Mouse (Mus musculus) liver, postnatal 0 days (tissue): ENCODE data around the gene Olfr129. TPM values are rescaled to one million over a fixed set of nuclear protein-coding genes. Genes with fewer than 3 reads are reported as not detected.

Experiments used
- ATAC-seq: fragments of 200-750 bp; cut with Nextera tagmentation; 2 replicates; pipeline ENCODE4 v1.8.0; 2017; ENCODE audit warnings: mild to moderate bottlenecking, moderate library complexity
- DNase-seq: peaks from one replicate; pipeline ENCODE4 v3.0.0-alpha.2; 2016
- H3K27ac ChIP-seq: fragments of 300-500 bp; sonication (generic); 2 replicates; pipeline ENCODE4 v1.5.1; 2014; ENCODE audit warnings: antibody characterized with exemption, moderate library complexity, mild to moderate bottlenecking, low read depth
- H3K27me3 ChIP-seq: fragments of 300-500 bp; sonication (generic); 2 replicates; pipeline ENCODE4 v1.6.1; 2014; ENCODE audit warnings: low read length, control low read depth, mixed read lengths; ENCODE audit not compliant: insufficient read depth
- H3K36me3 ChIP-seq: fragments of 300-500 bp; sonication (generic); replicated peaks from 2 replicates; pipeline ENCODE4 v1.6.1; 2014; ENCODE audit warnings: mild to moderate bottlenecking, control low read depth, low read length, moderate library complexity, mixed read lengths; ENCODE audit not compliant: insufficient read depth
- H3K4me1 ChIP-seq: fragments of 300-500 bp; sonication (generic); 2 replicates; pipeline ENCODE4 v1.6.1; 2014; ENCODE audit warnings: antibody characterized with exemption, mild to moderate bottlenecking, control low read depth; ENCODE audit not compliant: insufficient read depth
- H3K4me2 ChIP-seq: fragments of 300-500 bp; sonication (generic); 2 replicates; pipeline ENCODE4 v1.6.1; 2014; ENCODE audit warnings: low read depth, mild to moderate bottlenecking, low read length, moderate library complexity, mixed read lengths
- H3K4me3 ChIP-seq: fragments of 300-500 bp; sonication (generic); 2 replicates; pipeline ENCODE4 v1.5.1; 2014; ENCODE audit warnings: low read depth, low read length
- H3K9ac ChIP-seq: fragments of 300-500 bp; sonication (generic); replicated peaks from 2 replicates; pipeline ENCODE4 v1.6.1; 2014; ENCODE audit warnings: mild to moderate bottlenecking, moderate library complexity
- H3K9me3 ChIP-seq: fragments of 300-500 bp; sonication (generic); 2 replicates; pipeline ENCODE4 v1.6.1; 2016; ENCODE audit warnings: mild to moderate bottlenecking, control low read depth, low read length, mixed read lengths
- CTCF ChIP-seq: sonication (generic); IDR thresholded peaks from 2 replicates; pipeline ENCODE4 v1.5.1; 2016; ENCODE audit warnings: antibody characterized with exemption, low read depth
- EP300 ChIP-seq: IDR thresholded peaks from 2 replicates; pipeline ENCODE4 v1.6.1; 2016; ENCODE audit warnings: antibody characterized with exemption, low read depth, mild to moderate bottlenecking
- WGBS: fragments of 180-500 bp; shearing (Covaris S2); extraction: QIAGEN DNeasy Blood & Tissue Kit; methylation state at CpG from one replicate; pipeline ENCODE4 v1.1.7; 2014; ENCODE audit not compliant: insufficient replicate concordance; 5-methylcytosine and 5-hydroxymethylcytosine counted together
- polyA plus RNA-seq: library from polyadenylated mRNA; unstranded; fragments of >200 nt; fragmentation: Nextera tagmentation; extraction: Ambion mirVana; gene quantifications from 2 replicates; pipeline ENCODE4 v1.2.1, GENCODE M21; 2015

The Olfr129 gene
- not detected in 2 replicates for polyA plus RNA-seq

DNA sequence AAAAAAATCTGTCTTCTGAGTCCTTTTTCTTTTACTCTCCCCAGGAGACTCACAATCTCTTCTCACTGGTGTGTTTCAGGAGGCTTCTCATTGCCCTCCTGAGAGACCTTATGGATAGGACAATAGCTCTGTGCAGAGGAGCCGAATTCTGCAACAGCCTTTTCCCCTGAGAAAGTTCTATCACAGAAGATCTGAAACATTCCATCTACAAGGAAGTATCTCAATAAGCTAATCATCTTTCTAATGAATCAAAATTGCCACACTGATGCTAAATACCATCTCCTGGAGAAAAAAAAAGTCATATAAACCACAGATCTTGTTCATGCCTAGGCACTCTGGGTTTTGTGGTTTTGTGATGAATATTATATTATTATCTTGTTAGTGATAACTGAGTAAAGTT, at the start of gene Olfr129:
Olfr129 (minus strand) TSS at position 101 of the 400 bp plus-strand sequence.
- DNase-seq (no peak), ATAC-seq (no peak)
- no peaks in the 10 kb centered on the region for H3K27me3 ChIP-seq
- no peak within 1 kb of the TSS for H3K9ac ChIP-seq
- no peaks in the 10 kb centered on the region for H3K36me3 ChIP-seq
- no peak within 1 kb of the TSS for H3K27ac ChIP-seq
- H3K4me1 ChIP-seq, result no peaks in the 10 kb centered on the region
- H3K9me3 ChIP-seq, result no peaks in the 10 kb centered on the region
- H3K4me2 ChIP-seq, result no peak within 1 kb of the TSS
- no peak within 1 kb of the TSS for H3K4me3 ChIP-seq
- WGBS, result 55% methylated on average over 1 of the region's 1 CpGs
- TF ChIP-seq EP300 (no peak), CTCF (no peak)

DNA sequence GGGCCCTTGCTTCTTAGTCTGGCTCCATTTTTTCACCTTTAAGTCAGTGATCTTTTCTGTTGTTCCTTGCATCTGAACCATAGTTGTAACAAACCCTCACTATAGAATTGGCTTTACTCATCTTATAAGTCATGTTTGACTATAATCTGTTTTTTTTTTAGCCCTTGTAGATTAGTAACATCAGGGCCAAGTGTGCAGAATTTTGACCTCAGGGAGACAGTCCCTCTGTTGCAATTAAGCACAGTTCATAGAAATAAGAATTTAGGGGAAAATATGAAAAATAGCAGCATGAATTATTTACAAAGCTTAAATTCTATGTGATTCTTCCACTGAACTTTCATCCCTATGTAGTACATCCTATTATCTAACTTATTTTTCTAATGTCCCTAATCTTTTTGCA, 28.7 kb upstream of the Olfr129 start, which contains the start of gene Olfr131:
Olfr131 (minus strand) TSS at position 101 of the 400 bp plus-strand sequence.
- Histone ChIP-seq H3K36me3 (no peaks in the 10 kb centered on the region), H3K27me3 (no peaks in the 10 kb centered on the region), H3K9me3 (no peaks in the 10 kb centered on the region), H3K4me2 (no peak within 1 kb of the TSS), H3K27ac (no peak within 1 kb of the TSS), H3K4me1 (no peaks in the 10 kb centered on the region), H3K9ac (no peak within 1 kb of the TSS), H3K4me3 (no peak within 1 kb of the TSS)
- DNase-seq (no peak), ATAC-seq (no peak)
- TF ChIP-seq EP300 (no peak), CTCF (no peak)

DNA sequence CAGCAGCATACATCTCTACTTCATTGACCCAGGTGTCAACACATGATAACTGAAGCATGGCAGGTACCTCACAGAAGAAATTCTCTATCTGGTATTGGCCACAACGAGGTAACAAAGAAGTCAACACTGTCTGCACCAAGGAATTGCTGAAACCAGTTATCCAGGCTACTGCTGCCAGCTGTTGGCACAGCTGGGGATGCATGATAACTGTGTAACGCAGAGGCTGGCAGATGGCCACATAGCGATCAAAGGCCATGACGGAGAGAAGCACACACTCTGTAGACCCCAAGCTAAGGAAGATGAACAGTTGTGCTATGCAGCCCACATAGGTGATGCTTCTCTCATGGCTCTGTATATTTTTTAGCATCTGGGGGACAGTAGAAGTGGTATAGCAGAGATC, 22.5 kb upstream of the Olfr129 start:
- no peak for DNase-seq
- Histone ChIP-seq H3K27ac (no peak overlapping the region), H3K27me3 (no peaks in the 10 kb centered on the region), H3K9ac (no peak overlapping the region), H3K9me3 (no peaks in the 10 kb centered on the region; the same call in 1 of the 2 replicates), H3K36me3 (no peaks in the 10 kb centered on the region), H3K4me3 (no peak overlapping the region), H3K4me1 (no peaks in the 10 kb centered on the region), H3K4me2 (no peak overlapping the region)
- WGBS, result 80% methylated on average over 4 of the region's 4 CpGs
- no peak for ATAC-seq
- no peak for TF ChIP-seq CTCF
- no peak for TF ChIP-seq EP300

DNA sequence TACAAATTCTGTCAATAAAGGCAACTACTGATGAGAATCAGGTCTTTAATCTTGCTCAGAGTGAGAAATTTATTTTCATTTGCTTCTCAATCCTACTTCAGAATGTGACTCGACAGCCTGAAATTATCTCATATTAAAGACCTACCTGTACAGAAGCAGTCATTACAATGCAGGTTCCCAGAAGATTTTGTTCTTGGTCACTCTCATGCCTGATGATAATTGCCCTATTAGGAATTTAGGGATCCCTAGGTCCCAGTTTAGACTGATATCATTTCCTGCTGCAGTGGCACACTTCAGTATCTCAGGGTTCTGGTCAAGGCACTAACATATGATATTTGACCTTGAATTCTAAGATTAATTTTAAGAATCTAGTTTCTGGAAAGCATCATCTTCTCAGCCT, 3.7 kb upstream of the Olfr129 start, which contains the start of gene Olfr130:
Olfr130 (plus strand) TSS at position 301 of the 400 bp plus-strand sequence.
- no peak within 1 kb of the TSS for H3K4me2 ChIP-seq
- H3K4me1 ChIP-seq, result no peaks in the 10 kb centered on the region
- H3K27me3 ChIP-seq, result no peaks in the 10 kb centered on the region
- no peaks in the 10 kb centered on the region for H3K9me3 ChIP-seq
- no peak within 1 kb of the TSS for H3K27ac ChIP-seq
- no peak for ATAC-seq
- no peak within 1 kb of the TSS for H3K9ac ChIP-seq
- H3K4me3 ChIP-seq, result no peak within 1 kb of the TSS
- no peaks in the 10 kb centered on the region for H3K36me3 ChIP-seq
- 79% methylated on average over 1 of the region's 1 CpGs for WGBS
- no peak for DNase-seq
- TF ChIP-seq EP300 (no peak), CTCF (no peak)

DNA sequence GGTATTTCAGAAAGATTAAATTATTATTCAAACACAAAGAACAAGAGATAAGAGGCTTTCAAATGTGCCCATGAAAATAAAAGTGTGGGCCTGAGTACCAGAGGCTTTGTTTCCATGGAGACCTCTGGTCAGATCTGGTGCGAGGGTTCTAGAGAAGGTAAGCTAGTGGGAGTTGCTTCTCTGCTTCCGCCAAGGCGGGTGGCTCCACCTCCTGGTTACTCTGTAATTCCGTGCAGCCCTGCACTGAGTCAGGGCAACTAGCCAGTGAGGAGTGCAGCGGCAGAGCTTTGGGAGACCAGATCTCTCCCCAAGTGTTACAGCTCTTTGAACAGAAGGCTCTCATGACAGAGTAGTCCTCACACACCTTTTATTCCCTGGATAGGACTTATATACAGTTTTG, 33.6 kb downstream of the Olfr129 start:
- H3K9me3 ChIP-seq, result peaks cover 3% of the 10 kb centered on the region; the same call in 1 of the 2 replicates
- no peaks in the 10 kb centered on the region for H3K4me1 ChIP-seq
- H3K36me3 ChIP-seq, result no peaks in the 10 kb centered on the region
- 34% methylated on average over 5 of the region's 5 CpGs for WGBS
- no peak overlapping the region for H3K27ac ChIP-seq
- no peak overlapping the region for H3K9ac ChIP-seq
- H3K4me3 ChIP-seq, result no peak overlapping the region
- TF ChIP-seq CTCF (no peak), EP300 (no peak)
- no peak overlapping the region for H3K4me2 ChIP-seq
- no peaks in the 10 kb centered on the region for H3K27me3 ChIP-seq
- no peak for ATAC-seq
- DNase-seq, result no peak

DNA sequence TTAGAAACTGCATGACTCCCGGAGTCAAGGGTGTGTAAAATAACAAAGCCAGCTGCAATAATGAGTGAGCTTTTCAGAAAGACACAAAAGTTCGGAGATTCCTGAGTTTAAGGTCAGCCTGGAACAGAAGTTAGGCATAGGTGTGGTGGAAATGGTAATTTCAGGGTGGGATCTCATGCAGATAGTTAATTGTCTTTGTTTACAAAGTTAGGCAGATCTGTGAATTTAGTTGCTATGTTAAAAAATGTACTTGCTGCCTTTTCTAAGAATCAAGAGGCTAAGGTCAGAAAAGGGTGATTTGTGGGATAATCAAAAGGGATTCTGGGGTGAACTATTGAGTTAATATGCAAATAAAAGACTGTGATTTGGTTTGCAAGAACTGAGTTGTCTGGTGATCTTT, 43.5 kb downstream of the Olfr129 start:
- DNase-seq (no peak), ATAC-seq (no peak)
- no peaks in the 10 kb centered on the region for H3K9me3 ChIP-seq
- 66% methylated on average over 2 of the region's 2 CpGs for WGBS
- H3K9ac ChIP-seq, result no peak overlapping the region
- no peak overlapping the region for H3K4me3 ChIP-seq
- H3K36me3 ChIP-seq, result no peaks in the 10 kb centered on the region
- H3K4me1 ChIP-seq, result no peaks in the 10 kb centered on the region
- TF ChIP-seq EP300, result no peak
- no peak for TF ChIP-seq CTCF
- H3K27me3 ChIP-seq, result no peaks in the 10 kb centered on the region
- no peak overlapping the region for H3K4me2 ChIP-seq
- no peak overlapping the region for H3K27ac ChIP-seq

DNA sequence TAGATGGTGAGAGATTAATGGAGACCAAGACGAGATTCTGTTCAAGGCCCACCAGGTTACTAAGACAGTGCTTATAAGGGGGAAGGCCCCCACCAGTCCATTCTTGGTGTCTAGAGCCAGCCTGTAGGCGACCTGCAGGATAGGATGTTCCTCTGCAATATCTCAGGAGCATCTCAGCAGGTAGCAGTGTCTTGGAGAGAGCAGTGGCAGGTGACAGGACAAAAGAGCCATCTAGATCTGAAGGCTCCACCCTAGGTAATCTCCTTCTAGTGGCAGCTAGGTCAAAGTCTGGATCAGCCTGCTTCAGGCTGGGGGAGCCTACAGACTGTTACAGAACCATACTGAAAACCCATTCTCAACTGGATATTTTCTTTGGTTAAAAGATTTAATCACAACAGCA, 54.9 kb downstream of the Olfr129 start:
- WGBS, result 44% methylated on average over 2 of the region's 2 CpGs

More for the DNA sequence above, 54.9 kb downstream of the Olfr129 start:
- TF ChIP-seq EP300 (no peak), CTCF (no peak)
- H3K9ac ChIP-seq, result no peak overlapping the region
- H3K4me1 ChIP-seq, result no peaks in the 10 kb centered on the region
- no peaks in the 10 kb centered on the region for H3K36me3 ChIP-seq
- H3K4me3 ChIP-seq, result no peak overlapping the region
- DNase-seq, result no peak
- H3K27ac ChIP-seq, result no peak overlapping the region
- no peaks in the 10 kb centered on the region for H3K27me3 ChIP-seq
- no peak for ATAC-seq
- H3K4me2 ChIP-seq, result no peak overlapping the region
- no peaks in the 10 kb centered on the region for H3K9me3 ChIP-seq

Other genes starting within 250 kb of the Olfr129 start
- not detected in 2 replicates for gene Olfr125, start 227.1 kb downstream of the Olfr129 start, polyA plus RNA-seq
- not detected in 2 replicates for gene Olfr126, start 212.6 kb downstream of the Olfr129 start, polyA plus RNA-seq
- gene Olfr127, start 159.6 kb downstream of the Olfr129 start, polyA plus RNA-seq, result not detected in 2 replicates
- not detected in 2 replicates for gene Olfr128, start 139.5 kb downstream of the Olfr129 start, polyA plus RNA-seq
- gene Olfr761, start 107.0 kb downstream of the Olfr129 start, polyA plus RNA-seq, result not detected in 2 replicates
- gene Olfr130, start 3.8 kb upstream of the Olfr129 start, polyA plus RNA-seq, result not detected in 2 replicates
- gene Olfr131, start 28.6 kb upstream of the Olfr129 start, polyA plus RNA-seq, result not detected in 2 replicates
- not detected in 2 replicates for gene Olfr132, start 74.4 kb upstream of the Olfr129 start, polyA plus RNA-seq
- gene Olfr133, start 85.2 kb upstream of the Olfr129 start, polyA plus RNA-seq, result not detected in 2 replicates
- not detected in 2 replicates for gene Olfr134, start 111.3 kb upstream of the Olfr129 start, polyA plus RNA-seq
- not detected in 2 replicates for gene Olfr135, start 144.3 kb upstream of the Olfr129 start, polyA plus RNA-seq
- gene Olfr138, start 201.0 kb upstream of the Olfr129 start, polyA plus RNA-seq, result not detected in 2 replicates
- not detected in 2 replicates for gene Olfr137, start 247.5 kb upstream of the Olfr129 start, polyA plus RNA-seq